Mouse (Mus musculus): ENCODE data around the gene Cep55.

Cep55 gene

GRCm38 (mm10) chr19:38054720-38055192 is at the start of gene Cep55:
Gene Cep55 (plus strand): TSS chr19:38055011.
- DNase-seq = peak; percentile 96

GRCm38 (mm10) chr19:38011379-38011778 is 43.4 kb upstream of the Cep55 start:
- DNase-seq = no peak

GRCm38 (mm10) chr19:38014443-38014842 is 40.4 kb upstream of the Cep55 start:
- DNase-seq = no peak

- peak; percentile 75 for DNase-seq
Measured at GRCm38 (mm10) chr19:38015180-38015872, 39.5 kb upstream of the Cep55 start.

GRCm38 (mm10) chr19:38015873-38016254 is 38.9 kb upstream of the Cep55 start:
- no peak for DNase-seq

- no peak for DNase-seq
Measured at GRCm38 (mm10) chr19:38022710-38023109, 32.1 kb upstream of the Cep55 start.

- DNase-seq = no peak
Measured at GRCm38 (mm10) chr19:38023603-38024002, 31.2 kb upstream of the Cep55 start.

- no peak for DNase-seq
Measured at GRCm38 (mm10) chr19:38025254-38026041, 29.4 kb upstream of the Cep55 start.

GRCm38 (mm10) chr19:38026211-38026624 is 28.6 kb upstream of the Cep55 start:
- no peak for DNase-seq

GRCm38 (mm10) chr19:38027389-38027788 is 27.4 kb upstream of the Cep55 start:
- DNase-seq = no peak

- no peak for DNase-seq
Measured at GRCm38 (mm10) chr19:38027881-38028521, 26.8 kb upstream of the Cep55 start.

- no peak for DNase-seq
Measured at GRCm38 (mm10) chr19:38029292-38029691, 25.5 kb upstream of the Cep55 start.

- no peak for DNase-seq
Measured at GRCm38 (mm10) chr19:38029871-38030270, 24.9 kb upstream of the Cep55 start.

- peak; percentile 15 for DNase-seq
Measured at GRCm38 (mm10) chr19:38030673-38031137, 24.1 kb upstream of the Cep55 start.

GRCm38 (mm10) chr19:38031144-38031543 is 23.7 kb upstream of the Cep55 start:
- DNase-seq = no peak

GRCm38 (mm10) chr19:38032993-38033734 is 21.6 kb upstream of the Cep55 start:
- no peak for DNase-seq

- DNase-seq = no peak
Measured at GRCm38 (mm10) chr19:38033735-38034057, 21.1 kb upstream of the Cep55 start.

GRCm38 (mm10) chr19:38034696-38035095 is 20.1 kb upstream of the Cep55 start:
- no peak for DNase-seq

GRCm38 (mm10) chr19:38035766-38036165 is 19.0 kb upstream of the Cep55 start:
- no peak for DNase-seq

- no peak for DNase-seq
Measured at GRCm38 (mm10) chr19:38038267-38038666, 16.5 kb upstream of the Cep55 start.

GRCm38 (mm10) chr19:38042261-38042722 is 12.5 kb upstream of the Cep55 start:
- no peak for DNase-seq

GRCm38 (mm10) chr19:38043281-38043981 is 11.4 kb upstream of the Cep55 start, which contains the start of gene Myof:
Gene Myof (minus strand): TSS chr19:38043577.
- DNase-seq = peak; percentile 19

Measured in right cerebral cortex, adult 18-20 months (tissue).